Mouse (Mus musculus) heart, postnatal 0 days (tissue): Measurements from ENCODE around the gene Lin7a. TPM values are rescaled to one million over a fixed set of nuclear protein-coding genes. Genes with fewer than 3 reads are reported as not detected.

Source experiments
- ATAC-seq: fragments of 200-750 bp; cut with Nextera tagmentation; 2 replicates; pipeline ENCODE4 v1.8.0; 2017; ENCODE audit warnings: low read depth, moderate number of reproducible peaks, moderate library complexity; ENCODE audit not compliant: insufficient read depth
- DNase-seq: peaks from one replicate; pipeline ENCODE4 v3.0.0-alpha.2; 2016; ENCODE audit warnings: low spot score
- H3K27ac ChIP-seq: fragments of 300-500 bp; sonication (generic); 2 replicates; pipeline ENCODE4 v1.5.1; 2014; ENCODE audit warnings: low read depth, mild to moderate bottlenecking
- H3K27me3 ChIP-seq: fragments of 300-500 bp; sonication (generic); 2 replicates; pipeline ENCODE4 v1.6.1; 2014; ENCODE audit warnings: low read length, mixed read lengths; ENCODE audit not compliant: control insufficient read depth, insufficient read depth
- H3K36me3 ChIP-seq: fragments of 300-500 bp; sonication (generic); replicated peaks from 2 replicates; pipeline ENCODE4 v1.6.1; 2014; ENCODE audit warnings: low read length, mixed read lengths; ENCODE audit not compliant: control insufficient read depth, insufficient read depth
- H3K4me1 ChIP-seq: fragments of 300-500 bp; sonication (generic); 2 replicates; pipeline ENCODE4 v1.6.1; 2014; ENCODE audit warnings: antibody characterized with exemption; ENCODE audit not compliant: control insufficient read depth, insufficient read depth
- H3K4me2 ChIP-seq: fragments of 300-500 bp; sonication (generic); 2 replicates; pipeline ENCODE4 v1.6.1; 2014; ENCODE audit warnings: low read depth, mild to moderate bottlenecking, low read length, moderate library complexity
- H3K4me3 ChIP-seq: fragments of 300-500 bp; sonication (generic); 2 replicates; pipeline ENCODE4 v1.5.1; 2014; ENCODE audit warnings: low read depth, low read length
- H3K9ac ChIP-seq: fragments of 300-500 bp; sonication (generic); replicated peaks from 2 replicates; pipeline ENCODE4 v1.6.1; 2014; ENCODE audit warnings: low read depth, low read length, mixed read lengths
- H3K9me3 ChIP-seq: fragments of 300-500 bp; sonication (generic); replicated peaks from 2 replicates; pipeline ENCODE4 v1.6.1; 2016; ENCODE audit warnings: low read length; ENCODE audit not compliant: control insufficient read depth
- CTCF ChIP-seq: IDR thresholded peaks from 2 replicates; pipeline ENCODE4 v1.5.1; 2016; ENCODE audit warnings: antibody characterized with exemption, control low read depth, low read depth
- EP300 ChIP-seq: IDR thresholded peaks from 2 replicates; pipeline ENCODE4 v1.6.1; 2016; ENCODE audit warnings: antibody characterized with exemption, low read depth
- WGBS: fragments of 180-500 bp; shearing (Covaris S2); extraction: QIAGEN DNeasy Blood & Tissue Kit; methylation state at CpG from one replicate; pipeline ENCODE4 v1.1.7; 2014; 5-methylcytosine and 5-hydroxymethylcytosine counted together
- polyA plus RNA-seq: library from polyadenylated mRNA; unstranded; fragments of >200 nt; fragmentation: Nextera tagmentation; extraction: Ambion mirVana; gene quantifications from 2 replicates; pipeline ENCODE4 v1.2.1, GENCODE M21; 2015
- total RNA-seq: library from RNA; depleted of rRNA; stranded (reverse); fragments of >200 nt; gene quantifications from 2 replicates; pipeline ENCODE4 v1.2.3, GENCODE M21; 2014; ENCODE audit warnings: low replicate concordance

Lin7a gene
- total and polyA plus RNA-seq, 2 experiments from 2014 or later = 1.00 to 8.2 TPM

- Histone ChIP-seq H3K4me3 (peak overlapping the region; percentile 54), H3K36me3 (no peaks in the 10 kb centered on the region), H3K4me1 (no peaks in the 10 kb centered on the region), H3K9ac (0 out of 2 replicates have a peak overlapping the region, but pooled peaks have one; percentile 24), H3K9me3 (no peaks in the 10 kb centered on the region), H3K27ac (no peak overlapping the region), H3K27me3 (peaks cover 28% of the 10 kb centered on the region), H3K4me2 (peak overlapping the region; percentile 90)
- ATAC-seq (no peak), DNase-seq (no peak)
- 11% methylated on average over 11 of the region's 11 CpGs for WGBS
- TF ChIP-seq EP300 = no peak
Measured at GRCm38 (mm10) chr10:107272804-107273145, 1.3 kb downstream of the Lin7a start.

- H3K4me3 ChIP-seq = no peak overlapping the region
- H3K4me1 ChIP-seq = no peaks in the 10 kb centered on the region
- H3K9me3 ChIP-seq = no peaks in the 10 kb centered on the region
- DNase-seq (no peak), ATAC-seq (no peak)
- H3K4me2 ChIP-seq = no peak overlapping the region
- no peaks in the 10 kb centered on the region for H3K36me3 ChIP-seq
- H3K9ac ChIP-seq = no peak overlapping the region
- TF ChIP-seq CTCF (peak; percentile 16; the same call in 1 of the 2 replicates), EP300 (no peak)
- H3K27ac ChIP-seq = no peak overlapping the region
- H3K27me3 ChIP-seq = peaks cover 28% of the 10 kb centered on the region
- WGBS = 47% methylated on average over 6 of the region's 6 CpGs
Measured at GRCm38 (mm10) chr10:107273848-107274247, 2.4 kb downstream of the Lin7a start.

- 57% methylated on average over 3 of the region's 3 CpGs for WGBS
- no peaks in the 10 kb centered on the region for H3K36me3 ChIP-seq
- no peak overlapping the region for H3K4me2 ChIP-seq
- H3K27me3 ChIP-seq = peaks cover 28% of the 10 kb centered on the region
- ATAC-seq = no peak
- no peaks in the 10 kb centered on the region for H3K4me1 ChIP-seq
- H3K4me3 ChIP-seq = no peak overlapping the region
- H3K9me3 ChIP-seq = no peaks in the 10 kb centered on the region
- DNase-seq = no peak
- TF ChIP-seq CTCF = peak; percentile 21; the same call in 1 of the 2 replicates
- no peak for TF ChIP-seq EP300
- H3K27ac ChIP-seq = no peak overlapping the region
- no peak overlapping the region for H3K9ac ChIP-seq
Measured at GRCm38 (mm10) chr10:107274785-107275184, 3.3 kb downstream of the Lin7a start.

GRCm38 (mm10) chr10:107276647-107277046, 5.2 kb downstream of the Lin7a start:
- WGBS = 78% methylated on average over 2 of the region's 2 CpGs
- DNase-seq = no peak
- Histone ChIP-seq H3K4me2 (no peak overlapping the region), H3K9ac (no peak overlapping the region), H3K27me3 (peaks cover 19% of the 10 kb centered on the region), H3K4me3 (no peak overlapping the region), H3K36me3 (no peaks in the 10 kb centered on the region), H3K27ac (no peak overlapping the region), H3K4me1 (no peaks in the 10 kb centered on the region), H3K9me3 (no peaks in the 10 kb centered on the region)
- TF ChIP-seq CTCF = no peak
- no peak for TF ChIP-seq EP300
- no peak for ATAC-seq

- Histone ChIP-seq H3K4me2 (no peak overlapping the region), H3K9me3 (no peaks in the 10 kb centered on the region), H3K4me1 (no peaks in the 10 kb centered on the region), H3K9ac (no peak overlapping the region), H3K36me3 (no peaks in the 10 kb centered on the region), H3K27me3 (no peaks in the 10 kb centered on the region), H3K4me3 (no peak overlapping the region), H3K27ac (no peak overlapping the region)
- TF ChIP-seq CTCF = no peak
- TF ChIP-seq EP300 = no peak
- DNase-seq (no peak), ATAC-seq (no peak)
- 54% methylated on average over 7 of the region's 7 CpGs for WGBS
Measured at GRCm38 (mm10) chr10:107293934-107294664, 22.6 kb downstream of the Lin7a start.
